Mouse (Mus musculus) forebrain, embryonic 15.5 days (tissue): ENCODE measurements at regions not wholly inside any gene's neighbourhood (a gene's known extent, or its start where the extent isn't known, plus 50 kb on each side); places are given as distances from the start of the nearest gene placed in this dataset.

Experiments used
- ATAC-seq: fragments of 200-750 bp; cut with Nextera tagmentation; replicated peaks from 2 replicates; pipeline ENCODE4 v1.8.0; 2017; ENCODE audit warnings: mild to moderate bottlenecking, moderate TSS enrichment, moderate library complexity
- H3K27ac ChIP-seq: fragments of 300-500 bp; sonication (generic); replicated peaks from 2 replicates; pipeline ENCODE4 v1.5.1; 2015; ENCODE audit warnings: mild to moderate bottlenecking, inconsistent platforms
- H3K27me3 ChIP-seq: fragments of 300-500 bp; sonication (generic); 2 replicates; pipeline ENCODE4 v1.6.1; 2015; ENCODE audit warnings: inconsistent platforms
- H3K36me3 ChIP-seq: fragments of 300-500 bp; sonication (generic); 2 replicates; pipeline ENCODE4 v1.6.1; 2015; ENCODE audit warnings: mild to moderate bottlenecking, inconsistent platforms
- H3K4me1 ChIP-seq: fragments of 300-500 bp; sonication (generic); 2 replicates; pipeline ENCODE4 v1.6.1; 2015; ENCODE audit warnings: inconsistent platforms
- H3K4me2 ChIP-seq: fragments of 300-500 bp; sonication (generic); replicated peaks from 2 replicates; pipeline ENCODE4 v1.6.1; 2015; ENCODE audit warnings: mild to moderate bottlenecking, inconsistent platforms
- H3K4me3 ChIP-seq: fragments of 300-500 bp; sonication (generic); 2 replicates; pipeline ENCODE4 v1.5.1; 2015; ENCODE audit warnings: mild to moderate bottlenecking, inconsistent platforms
- H3K9ac ChIP-seq: fragments of 300-500 bp; sonication (generic); replicated peaks from 2 replicates; pipeline ENCODE4 v1.6.1; 2015; ENCODE audit warnings: mild to moderate bottlenecking, inconsistent platforms
- H3K9me3 ChIP-seq: fragments of 300-500 bp; sonication (generic); 2 replicates; pipeline ENCODE4 v1.6.1; 2016; ENCODE audit warnings: inconsistent platforms
- WGBS: fragments of 180-500 bp; shearing (Covaris S2); methylation state at CpG from one replicate; pipeline ENCODE4 v1.1.7; 2015; ENCODE audit warnings: mixed read lengths; 5-methylcytosine and 5-hydroxymethylcytosine counted together

DNA sequence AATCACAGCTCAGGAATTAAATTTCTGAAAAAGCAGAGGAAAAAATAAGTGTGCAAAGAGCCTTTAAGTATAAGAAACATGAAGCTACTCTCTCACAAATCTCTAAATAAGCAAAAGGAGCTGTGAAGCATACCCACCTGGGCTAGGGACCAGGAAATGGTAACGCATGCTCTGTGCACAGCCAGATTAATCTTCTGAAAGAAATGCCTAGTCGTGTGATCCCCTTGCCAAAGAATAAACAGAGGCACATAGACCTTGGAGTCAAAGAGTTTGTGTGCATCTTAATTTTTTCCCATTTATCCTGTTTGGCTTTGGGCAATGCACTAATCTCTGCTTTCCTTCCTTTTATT, 338.2 kb upstream of the Sel1l start:
- Histone ChIP-seq H3K9ac (no peak overlapping the region), H3K27me3 (no peaks in the 10 kb centered on the region), H3K4me3 (no peak overlapping the region), H3K36me3 (no peaks in the 10 kb centered on the region), H3K27ac (no peak overlapping the region), H3K9me3 (no peaks in the 10 kb centered on the region), H3K4me2 (no peak overlapping the region), H3K4me1 (no peaks in the 10 kb centered on the region)
- no peak for ATAC-seq
- WGBS = 63% methylated on average over 2 of the region's 2 CpGs

DNA sequence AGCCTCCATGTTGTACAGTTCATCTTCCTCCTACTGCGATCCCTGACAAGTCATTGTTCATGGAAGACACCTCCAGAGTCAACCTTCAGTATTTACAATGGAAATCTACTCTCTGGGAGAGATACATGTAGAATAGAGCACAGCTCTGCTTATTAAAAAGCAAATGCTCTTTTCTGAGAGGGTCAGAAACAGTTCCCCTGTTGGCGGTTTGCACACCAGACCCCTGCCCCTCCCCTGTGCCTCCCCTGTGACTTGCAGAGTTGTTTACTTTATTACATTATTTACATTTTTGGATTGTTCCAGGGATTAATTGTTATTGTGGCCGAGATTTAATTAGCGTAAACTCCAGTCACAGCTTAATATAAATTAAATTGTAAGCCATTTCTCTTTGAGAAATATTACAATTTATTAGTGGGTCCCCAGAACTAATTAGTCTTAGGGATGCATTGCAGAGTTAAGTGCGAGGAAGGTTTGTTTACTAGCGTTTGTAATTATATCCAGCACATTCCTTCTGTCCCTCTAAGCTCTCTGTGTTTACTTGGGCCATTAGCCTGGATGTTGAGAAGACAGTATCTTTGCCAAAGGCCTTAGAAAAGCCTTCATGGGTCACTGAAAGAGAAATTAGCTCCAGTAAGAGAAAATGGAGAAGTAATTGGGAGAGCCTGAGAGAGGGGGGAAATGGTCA, 337.6 kb upstream of the Sel1l start:
- no peak for ATAC-seq
- 63% methylated on average over 6 of the region's 6 CpGs for WGBS

GRCm38 (mm10) chr12:92179292-92179691, 330.3 kb upstream of the Sel1l start:
- no peaks in the 10 kb centered on the region for H3K4me1 ChIP-seq
- WGBS = 67% methylated on average over 5 of the region's 5 CpGs
- H3K9ac ChIP-seq = no peak overlapping the region
- no peaks in the 10 kb centered on the region for H3K9me3 ChIP-seq
- H3K4me2 ChIP-seq = no peak overlapping the region
- H3K4me3 ChIP-seq = no peak overlapping the region
- no peaks in the 10 kb centered on the region for H3K36me3 ChIP-seq
- H3K27me3 ChIP-seq = no peaks in the 10 kb centered on the region
- H3K27ac ChIP-seq = no peak overlapping the region
- ATAC-seq = no peak

More for the DNA sequence above, 337.6 kb upstream of the Sel1l start:
- no peak overlapping the region for H3K9ac ChIP-seq
- H3K9me3 ChIP-seq = no peaks in the 10 kb centered on the region
- no peak overlapping the region for H3K4me2 ChIP-seq
- H3K36me3 ChIP-seq = no peaks in the 10 kb centered on the region
- no peaks in the 10 kb centered on the region for H3K4me1 ChIP-seq
- no peak overlapping the region for H3K4me3 ChIP-seq
- no peaks in the 10 kb centered on the region for H3K27me3 ChIP-seq
- no peak overlapping the region for H3K27ac ChIP-seq

DNA sequence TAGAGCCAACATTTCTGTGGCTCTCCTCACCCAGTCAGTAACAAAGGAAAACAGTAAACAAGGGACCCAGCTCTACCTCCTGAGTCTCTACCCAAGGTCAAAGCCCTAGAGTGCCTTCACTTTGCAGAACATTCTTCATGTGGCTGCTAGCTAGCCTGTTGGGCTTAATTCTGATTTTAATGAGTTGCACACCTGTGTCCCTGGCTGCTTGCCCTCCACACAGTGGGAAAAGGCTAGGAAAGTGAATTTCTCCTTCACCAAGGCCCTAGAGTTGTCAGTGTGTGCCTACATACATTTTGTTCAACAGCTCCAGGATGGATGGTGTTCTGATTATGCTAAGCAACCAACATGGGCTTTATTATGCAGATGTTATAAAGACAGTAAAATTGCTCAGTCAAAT, 307.8 kb upstream of the Sel1l start:
- Histone ChIP-seq H3K4me2 (no peak overlapping the region), H3K4me3 (no peak overlapping the region), H3K9me3 (no peaks in the 10 kb centered on the region), H3K27ac (no peak overlapping the region), H3K9ac (no peak overlapping the region), H3K27me3 (no peaks in the 10 kb centered on the region), H3K4me1 (peaks cover 12% of the 10 kb centered on the region), H3K36me3 (no peaks in the 10 kb centered on the region)
- ATAC-seq = no peak

- H3K27me3 ChIP-seq = no peaks in the 10 kb centered on the region
- H3K4me1 ChIP-seq = peaks cover 13% of the 10 kb centered on the region
- peak overlapping the region; percentile 70; the same call in 1 of the 2 replicates for H3K27ac ChIP-seq
- no peaks in the 10 kb centered on the region for H3K36me3 ChIP-seq
- H3K9me3 ChIP-seq = no peaks in the 10 kb centered on the region
- 48% methylated on average over 2 of the region's 2 CpGs for WGBS
- ATAC-seq = 0 out of 2 replicates have a peak, but pooled peaks have one; percentile 9
- no peak overlapping the region for H3K9ac ChIP-seq
- no peak overlapping the region for H3K4me2 ChIP-seq
- H3K4me3 ChIP-seq = no peak overlapping the region
Observed at GRCm38 (mm10) chr12:92152922-92153235, 303.9 kb upstream of the Sel1l start.

- 22% methylated on average over 4 of the region's 4 CpGs for WGBS
- peak; percentile 94 for ATAC-seq
- no peak overlapping the region for H3K9ac ChIP-seq
- no peaks in the 10 kb centered on the region for H3K27me3 ChIP-seq
- H3K27ac ChIP-seq = peak overlapping the region; percentile 70
- H3K4me3 ChIP-seq = no peak overlapping the region
- H3K36me3 ChIP-seq = no peaks in the 10 kb centered on the region
- H3K4me1 ChIP-seq = peaks cover 13% of the 10 kb centered on the region
- H3K4me2 ChIP-seq = no peak overlapping the region
- H3K9me3 ChIP-seq = no peaks in the 10 kb centered on the region
Observed at GRCm38 (mm10) chr12:92152043-92152921, 303.3 kb upstream of the Sel1l start.

- WGBS = 78% methylated on average over 4 of the region's 4 CpGs
- H3K4me2 ChIP-seq = no peak overlapping the region
- no peaks in the 10 kb centered on the region for H3K27me3 ChIP-seq
- H3K9me3 ChIP-seq = no peaks in the 10 kb centered on the region
- H3K36me3 ChIP-seq = no peaks in the 10 kb centered on the region
- H3K4me1 ChIP-seq = no peaks in the 10 kb centered on the region
- no peak overlapping the region for H3K9ac ChIP-seq
- H3K27ac ChIP-seq = no peak overlapping the region
- no peak for ATAC-seq
- no peak overlapping the region for H3K4me3 ChIP-seq
Observed at GRCm38 (mm10) chr12:92137539-92137938, 288.6 kb upstream of the Sel1l start.

- no peaks in the 10 kb centered on the region for H3K27me3 ChIP-seq
- H3K4me3 ChIP-seq = no peak overlapping the region
- no peak overlapping the region for H3K27ac ChIP-seq
- H3K9ac ChIP-seq = no peak overlapping the region
- ATAC-seq = no peak
- H3K9me3 ChIP-seq = no peaks in the 10 kb centered on the region
- H3K4me1 ChIP-seq = no peaks in the 10 kb centered on the region
- no peak overlapping the region for H3K4me2 ChIP-seq
- no peaks in the 10 kb centered on the region for H3K36me3 ChIP-seq
- 84% methylated on average over 6 of the region's 6 CpGs for WGBS
Observed at GRCm38 (mm10) chr12:92127648-92128047, 278.7 kb upstream of the Sel1l start.

DNA sequence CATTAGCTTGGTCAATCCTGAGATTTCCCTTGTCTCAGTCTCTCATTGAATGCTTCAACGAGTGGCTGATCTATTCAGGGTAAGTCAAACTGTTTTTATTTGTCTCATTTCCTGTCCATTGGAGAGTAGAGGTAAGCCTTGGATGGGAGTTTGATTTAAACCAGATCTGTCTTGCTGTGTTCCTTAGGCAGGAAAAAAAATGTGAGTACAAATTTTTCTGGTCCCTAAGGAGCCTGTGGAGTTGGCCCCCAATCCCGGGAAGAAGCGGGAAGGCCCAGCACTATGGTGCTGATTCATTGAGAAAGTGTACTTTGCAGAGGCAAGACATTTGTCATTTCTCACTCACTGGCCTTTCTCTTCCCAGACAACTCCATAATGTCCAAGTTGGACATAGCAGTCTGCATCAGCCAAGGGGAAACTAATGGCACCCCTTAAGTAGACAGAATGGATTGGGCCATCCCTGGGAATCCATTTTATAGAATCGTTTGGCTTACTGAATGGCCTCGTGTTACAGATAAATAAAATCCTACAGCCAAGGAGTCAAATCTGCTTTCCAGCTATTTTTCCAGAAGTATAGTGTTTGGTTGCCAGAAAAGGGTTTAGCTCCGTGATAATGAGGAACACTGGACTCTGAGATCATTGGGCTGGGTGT, 271.3 kb upstream of the Sel1l start:
- WGBS = 86% methylated on average over 6 of the region's 6 CpGs

GRCm38 (mm10) chr12:92109615-92110014, 260.7 kb upstream of the Sel1l start:
- Histone ChIP-seq H3K9me3 (no peaks in the 10 kb centered on the region), H3K4me1 (peaks cover 9% of the 10 kb centered on the region; the same call in 1 of the 2 replicates), H3K4me3 (no peak overlapping the region), H3K4me2 (no peak overlapping the region), H3K27me3 (no peaks in the 10 kb centered on the region), H3K36me3 (no peaks in the 10 kb centered on the region), H3K27ac (no peak overlapping the region), H3K9ac (no peak overlapping the region)
- WGBS = 24% methylated on average over 3 of the region's 3 CpGs
- peak; percentile 72 for ATAC-seq

More for the DNA sequence above, 271.3 kb upstream of the Sel1l start:
- ATAC-seq = no peak
- Histone ChIP-seq H3K4me2 (no peak overlapping the region), H3K9me3 (no peaks in the 10 kb centered on the region), H3K4me3 (no peak overlapping the region), H3K9ac (no peak overlapping the region), H3K27ac (no peak overlapping the region), H3K27me3 (no peaks in the 10 kb centered on the region), H3K4me1 (no peaks in the 10 kb centered on the region), H3K36me3 (no peaks in the 10 kb centered on the region)

- no peak for ATAC-seq
- Histone ChIP-seq H3K27ac (no peak overlapping the region), H3K4me3 (no peak overlapping the region), H3K4me2 (no peak overlapping the region), H3K27me3 (no peaks in the 10 kb centered on the region), H3K9ac (no peak overlapping the region), H3K36me3 (no peaks in the 10 kb centered on the region), H3K4me1 (no peaks in the 10 kb centered on the region), H3K9me3 (no peaks in the 10 kb centered on the region)
- 72% methylated on average over 4 of the region's 4 CpGs for WGBS
Observed at GRCm38 (mm10) chr12:92100080-92100479, 251.1 kb upstream of the Sel1l start.

GRCm38 (mm10) chr12:92092794-92093365, 243.9 kb upstream of the Sel1l start:
- 82% methylated on average over 10 of the region's 10 CpGs for WGBS
- H3K9me3 ChIP-seq = no peaks in the 10 kb centered on the region
- H3K27ac ChIP-seq = no peak overlapping the region
- ATAC-seq = no peak
- no peaks in the 10 kb centered on the region for H3K4me1 ChIP-seq
- H3K9ac ChIP-seq = no peak overlapping the region
- H3K27me3 ChIP-seq = no peaks in the 10 kb centered on the region
- no peak overlapping the region for H3K4me3 ChIP-seq
- no peak overlapping the region for H3K4me2 ChIP-seq
- H3K36me3 ChIP-seq = no peaks in the 10 kb centered on the region
